Mouse (Mus musculus) forebrain, postnatal 0 days (tissue): ENCODE results near the gene Cldn20. TPM values are rescaled to one million over a fixed set of nuclear protein-coding genes. Genes with fewer than 3 reads are reported as not detected.

Experiments used
- ATAC-seq: fragments of 200-750 bp; cut with Nextera tagmentation; 2 replicates; pipeline ENCODE4 v1.8.0; 2017; ENCODE audit warnings: mild to moderate bottlenecking, moderate library complexity
- DNase-seq: peaks from one replicate; pipeline ENCODE4 v3.0.0-alpha.2; 2015
- H3K27ac ChIP-seq: fragments of 300-500 bp; sonication (generic); 2 replicates; pipeline ENCODE4 v1.5.1; 2014; ENCODE audit warnings: low read depth, mild to moderate bottlenecking, antibody characterized with exemption, low read length, moderate library complexity, mixed read lengths
- H3K27me3 ChIP-seq: fragments of 300-500 bp; sonication (generic); 2 replicates; pipeline ENCODE4 v1.6.1; 2014; ENCODE audit warnings: mild to moderate bottlenecking, low read length, mixed read lengths; ENCODE audit not compliant: insufficient read depth
- H3K36me3 ChIP-seq: fragments of 300-500 bp; sonication (generic); 2 replicates; pipeline ENCODE4 v1.6.1; 2014; ENCODE audit warnings: mild to moderate bottlenecking, moderate library complexity; ENCODE audit not compliant: insufficient read depth
- H3K4me1 ChIP-seq: fragments of 300-500 bp; sonication (generic); 2 replicates; pipeline ENCODE4 v1.6.1; 2014; ENCODE audit warnings: antibody characterized with exemption; ENCODE audit not compliant: insufficient read depth
- H3K4me2 ChIP-seq: fragments of 300-500 bp; sonication (generic); 2 replicates; pipeline ENCODE4 v1.6.1; 2014; ENCODE audit warnings: low read depth, mild to moderate bottlenecking, moderate library complexity
- H3K4me3 ChIP-seq: fragments of 300-500 bp; sonication (generic); 2 replicates; pipeline ENCODE4 v1.5.1; 2014; ENCODE audit warnings: low read depth, low read length, mixed read lengths
- H3K9ac ChIP-seq: fragments of 300-500 bp; sonication (generic); 2 replicates; pipeline ENCODE4 v1.6.1; 2014; ENCODE audit warnings: mild to moderate bottlenecking
- H3K9me3 ChIP-seq: fragments of 300-500 bp; sonication (generic); 2 replicates; pipeline ENCODE4 v1.6.1; 2016; ENCODE audit warnings: low read length
- CTCF ChIP-seq: sonication (generic); IDR thresholded peaks from 2 replicates; pipeline ENCODE4 v1.5.1; 2016; ENCODE audit warnings: antibody characterized with exemption, control low read depth, low read depth
- WGBS: fragments of 180-500 bp; shearing (Covaris S2); extraction: QIAGEN DNeasy Blood & Tissue Kit; methylation state at CpG from one replicate; pipeline ENCODE4 v1.1.7; 2014; 5-methylcytosine and 5-hydroxymethylcytosine counted together
- polyA plus RNA-seq: library from polyadenylated mRNA; unstranded; fragments of >200 nt; fragmentation: Nextera tagmentation; extraction: Ambion mirVana; gene quantifications from 2 replicates; pipeline ENCODE4 v1.2.1, GENCODE M21; 2015
- total RNA-seq: library from RNA; depleted of rRNA; stranded (reverse); fragments of >200 nt; gene quantifications from 2 replicates; pipeline ENCODE4 v1.2.3, GENCODE M21; 2014

Gene Cldn20
- total and polyA plus RNA-seq, 2 experiments from 2014 or later, result 1.4 to 2.0 TPM

GRCm38 (mm10) chr17:3520344-3520743 lies 12.0 kb upstream of the Cldn20 start:
- DNase-seq (no peak), ATAC-seq (no peak)
- no peak overlapping the region for H3K9ac ChIP-seq
- no peak overlapping the region for H3K4me3 ChIP-seq
- no peak overlapping the region for H3K4me2 ChIP-seq
- H3K4me1 ChIP-seq, result no peaks in the 10 kb centered on the region
- H3K9me3 ChIP-seq, result no peaks in the 10 kb centered on the region
- TF ChIP-seq CTCF, result no peak
- no peaks in the 10 kb centered on the region for H3K27me3 ChIP-seq
- H3K27ac ChIP-seq, result no peak overlapping the region
- 98% methylated on average over 5 of the region's 5 CpGs for WGBS
- H3K36me3 ChIP-seq, result peaks cover 43% of the 10 kb centered on the region

- peak; percentile 42; the same call in 1 of the 2 replicates for ATAC-seq
- Histone ChIP-seq H3K36me3 (no peaks in the 10 kb centered on the region), H3K27ac (no peak overlapping the region), H3K4me1 (no peaks in the 10 kb centered on the region), H3K4me3 (no peak overlapping the region), H3K4me2 (no peak overlapping the region), H3K9ac (no peak overlapping the region), H3K27me3 (no peaks in the 10 kb centered on the region), H3K9me3 (no peaks in the 10 kb centered on the region)
- TF ChIP-seq CTCF, result no peak
- 60% methylated on average over 6 of the region's 6 CpGs for WGBS
- DNase-seq, result no peak
Observed at GRCm38 (mm10) chr17:3527841-3528471, 4.4 kb upstream of the Cldn20 start.

GRCm38 (mm10) chr17:3529523-3529922 lies 2.8 kb upstream of the Cldn20 start:
- Histone ChIP-seq H3K4me3 (no peak overlapping the region), H3K4me2 (no peak overlapping the region), H3K27me3 (no peaks in the 10 kb centered on the region), H3K4me1 (no peaks in the 10 kb centered on the region), H3K36me3 (no peaks in the 10 kb centered on the region), H3K9me3 (no peaks in the 10 kb centered on the region), H3K27ac (no peak overlapping the region), H3K9ac (no peak overlapping the region)
- DNase-seq, result no peak
- no peak for TF ChIP-seq CTCF
- 59% methylated on average over 3 of the region's 3 CpGs for WGBS
- ATAC-seq, result no peak

GRCm38 (mm10) chr17:3530549-3530948 lies 1.8 kb upstream of the Cldn20 start:
- H3K4me3 ChIP-seq, result no peak overlapping the region
- H3K27me3 ChIP-seq, result no peaks in the 10 kb centered on the region
- no peaks in the 10 kb centered on the region for H3K9me3 ChIP-seq
- TF ChIP-seq CTCF, result no peak
- no peaks in the 10 kb centered on the region for H3K36me3 ChIP-seq
- no peak overlapping the region for H3K27ac ChIP-seq
- 64% methylated on average over 7 of the region's 7 CpGs for WGBS
- no peak for DNase-seq
- ATAC-seq, result no peak
- H3K4me2 ChIP-seq, result no peak overlapping the region
- H3K4me1 ChIP-seq, result no peaks in the 10 kb centered on the region
- H3K9ac ChIP-seq, result no peak overlapping the region

- H3K36me3 ChIP-seq, result no peaks in the 10 kb centered on the region
- DNase-seq, result no peak
- no peak overlapping the region for H3K9ac ChIP-seq
- no peaks in the 10 kb centered on the region for H3K4me1 ChIP-seq
- 79% methylated on average over 1 of the region's 1 CpGs for WGBS
- no peak for TF ChIP-seq CTCF
- no peak for ATAC-seq
- no peak overlapping the region for H3K4me3 ChIP-seq
- H3K9me3 ChIP-seq, result no peaks in the 10 kb centered on the region
- no peak overlapping the region for H3K4me2 ChIP-seq
- no peak overlapping the region for H3K27ac ChIP-seq
- H3K27me3 ChIP-seq, result no peaks in the 10 kb centered on the region
Observed at GRCm38 (mm10) chr17:3531641-3532040, 713 bp upstream of the Cldn20 start.

DNA sequence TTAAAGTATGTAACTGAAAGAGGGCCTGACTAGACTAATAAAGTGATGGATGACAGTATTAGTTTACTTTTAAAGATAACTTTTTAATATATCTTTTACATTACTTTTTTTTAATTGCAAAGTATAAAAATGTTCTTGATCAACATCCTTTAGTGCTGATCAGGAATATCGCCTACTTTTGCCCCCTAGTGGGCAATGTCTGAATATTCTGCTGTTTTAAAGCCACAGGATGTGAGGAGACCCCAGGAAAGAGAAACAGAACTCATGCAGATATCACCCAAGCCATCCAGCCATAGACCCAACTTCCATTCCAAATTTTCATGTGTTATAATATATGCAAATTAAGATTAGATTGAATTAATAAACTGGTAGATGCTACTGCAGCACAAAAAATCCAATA lies 1.1 kb downstream of the Cldn20 start:
- Histone ChIP-seq H3K4me1 (no peaks in the 10 kb centered on the region), H3K4me2 (no peak overlapping the region), H3K4me3 (no peak overlapping the region), H3K9me3 (no peaks in the 10 kb centered on the region), H3K27me3 (no peaks in the 10 kb centered on the region), H3K9ac (no peak overlapping the region), H3K36me3 (no peaks in the 10 kb centered on the region), H3K27ac (no peak overlapping the region)
- 26% methylated on average over 1 of the region's 1 CpGs for WGBS
- DNase-seq, result peak; percentile 76
- TF ChIP-seq CTCF, result peak; percentile 77
- ATAC-seq, result peak; percentile 68; the same call in 1 of the 2 replicates

- H3K9ac ChIP-seq, result no peak overlapping the region
- no peaks in the 10 kb centered on the region for H3K36me3 ChIP-seq
- no peak for TF ChIP-seq CTCF
- no peak for ATAC-seq
- no peaks in the 10 kb centered on the region for H3K9me3 ChIP-seq
- no peaks in the 10 kb centered on the region for H3K4me1 ChIP-seq
- 90% methylated on average over 2 of the region's 2 CpGs for WGBS
- H3K4me2 ChIP-seq, result no peak overlapping the region
- H3K27me3 ChIP-seq, result no peaks in the 10 kb centered on the region
- no peak overlapping the region for H3K27ac ChIP-seq
- DNase-seq, result no peak
- no peak overlapping the region for H3K4me3 ChIP-seq
Observed at GRCm38 (mm10) chr17:3540304-3540703, 8.0 kb downstream of the Cldn20 start.
